Mouse (Mus musculus) forebrain, embryonic 11.5 days (tissue): ENCODE measurements around the gene Olfr560. TPM values are rescaled to one million over a fixed set of nuclear protein-coding genes. Genes with fewer than 3 reads are reported as not detected.

Experiments
- polyA plus RNA-seq: library from polyadenylated mRNA; unstranded; fragments of >200 nt; fragmentation: Nextera tagmentation; extraction: Ambion mirVana; gene quantifications from 2 replicates; pipeline ENCODE4 v1.2.1, GENCODE M21; 2014

The Olfr560 gene
- polyA plus RNA-seq, 1 experiment from 2014 or later, result not detected

Other genes with a start within 250 kb of the Olfr560 start
- gene Olfr547, start 224.6 kb downstream of the Olfr560 start, polyA plus RNA-seq, result not detected in 2 replicates
- gene Olfr548-ps1, start 218.5 kb downstream of the Olfr560 start, polyA plus RNA-seq, result not detected in 2 replicates
- not detected in 2 replicates for gene Olfr549, start 209.5 kb downstream of the Olfr560 start, polyA plus RNA-seq
- gene Trim21, start 193.9 kb downstream of the Olfr560 start, polyA plus RNA-seq, result 0.16 and 0.25 TPM in 2 replicates
- not detected in 2 replicates for gene Olfr550, start 187.9 kb downstream of the Olfr560 start, polyA plus RNA-seq
- not detected in 2 replicates for gene Olfr551, start 167.5 kb downstream of the Olfr560 start, polyA plus RNA-seq
- gene Olfr552, start 161.6 kb downstream of the Olfr560 start, polyA plus RNA-seq, result not detected in 2 replicates
- not detected in 2 replicates for gene Olfr553, start 141.1 kb downstream of the Olfr560 start, polyA plus RNA-seq
- not detected in 2 replicates for gene Olfr554, start 120.9 kb downstream of the Olfr560 start, polyA plus RNA-seq
- not detected in 2 replicates for gene Olfr555, start 100.5 kb downstream of the Olfr560 start, polyA plus RNA-seq
- not detected in 2 replicates for gene Olfr556, start 94.5 kb downstream of the Olfr560 start, polyA plus RNA-seq
- gene Trim68, start 72.0 kb downstream of the Olfr560 start, polyA plus RNA-seq, result 11.0 and 12.0 TPM in 2 replicates
- gene Olfr557, start 63.5 kb downstream of the Olfr560 start, polyA plus RNA-seq, result not detected in 2 replicates
- not detected in 2 replicates for gene Olfr558, start 57.2 kb downstream of the Olfr560 start, polyA plus RNA-seq
- gene Olfr33, start 40.3 kb downstream of the Olfr560 start, polyA plus RNA-seq, result not detected in 2 replicates
- not detected in 2 replicates for gene Olfr559, start 31.9 kb downstream of the Olfr560 start, polyA plus RNA-seq
- not detected in 2 replicates for gene Olfr78, start 105 bp upstream of the Olfr560 start, polyA plus RNA-seq
- not detected in 2 replicates for gene Olfr561, start 11.9 kb upstream of the Olfr560 start, polyA plus RNA-seq
- not detected in 2 replicates for gene Olfr564, start 44.1 kb upstream of the Olfr560 start, polyA plus RNA-seq
- not detected in 2 replicates for gene Olfr566, start 99.4 kb upstream of the Olfr560 start, polyA plus RNA-seq
- gene Olfr568, start 117.8 kb upstream of the Olfr560 start, polyA plus RNA-seq, result not detected in 2 replicates
- not detected in 2 replicates for gene Olfr569, start 131.5 kb upstream of the Olfr560 start, polyA plus RNA-seq
- gene Olfr570, start 135.2 kb upstream of the Olfr560 start, polyA plus RNA-seq, result not detected in 2 replicates
- 0.17 and 0.19 TPM in 2 replicates for gene Olfr571, start 158.2 kb upstream of the Olfr560 start, polyA plus RNA-seq
- gene Olfr572, start 165.0 kb upstream of the Olfr560 start, polyA plus RNA-seq, result not detected in 2 replicates
- not detected in 2 replicates for gene Olfr573-ps1, start 183.2 kb upstream of the Olfr560 start, polyA plus RNA-seq
- gene Olfr574, start 189.1 kb upstream of the Olfr560 start, polyA plus RNA-seq, result not detected in 2 replicates
- gene Olfr575, start 199.4 kb upstream of the Olfr560 start, polyA plus RNA-seq, result not detected in 2 replicates
- gene Olfr576, start 203.3 kb upstream of the Olfr560 start, polyA plus RNA-seq, result not detected in 2 replicates
- not detected in 2 replicates for gene Olfr577, start 216.6 kb upstream of the Olfr560 start, polyA plus RNA-seq
- gene Olfr578, start 230.0 kb upstream of the Olfr560 start, polyA plus RNA-seq, result not detected in 2 replicates